Mouse (Mus musculus) stomach, embryonic 14.5 days (tissue): ENCODE data around the gene Frat2. TPM values are rescaled to one million over a fixed set of nuclear protein-coding genes. Genes with fewer than 3 reads are reported as not detected.

Source experiments
- ATAC-seq: fragments of 200-750 bp; cut with Nextera tagmentation; 2 replicates; pipeline ENCODE4 v1.8.0; 2017; ENCODE audit warnings: low read depth, moderate TSS enrichment; ENCODE audit not compliant: insufficient number of reproducible peaks, insufficient read depth, low FRiP score
- H3K27ac ChIP-seq: fragments of 300-500 bp; sonication (generic); 2 replicates; pipeline ENCODE4 v1.5.1; 2014; ENCODE audit warnings: mild to moderate bottlenecking, low read length, moderate library complexity, mixed read lengths
- H3K27me3 ChIP-seq: fragments of 300-500 bp; sonication (generic); 2 replicates; pipeline ENCODE4 v1.6.1; 2014; ENCODE audit warnings: low read length, control low read depth, mixed read lengths; ENCODE audit not compliant: control insufficient read depth, insufficient read depth
- H3K36me3 ChIP-seq: fragments of 300-500 bp; sonication (generic); 2 replicates; pipeline ENCODE4 v1.6.1; 2014; ENCODE audit warnings: mild to moderate bottlenecking, control low read depth, low read length, moderate library complexity, mixed read lengths; ENCODE audit not compliant: control insufficient read depth, insufficient read depth
- H3K4me1 ChIP-seq: fragments of 300-500 bp; sonication (generic); 2 replicates; pipeline ENCODE4 v1.6.1; 2014; ENCODE audit warnings: low read length, control low read depth, mixed read lengths; ENCODE audit not compliant: control insufficient read depth, insufficient read depth
- H3K4me2 ChIP-seq: fragments of 300-500 bp; sonication (generic); replicated peaks from 2 replicates; pipeline ENCODE4 v1.6.1; 2014; ENCODE audit warnings: low read depth, low read length, control low read depth
- H3K4me3 ChIP-seq: fragments of 300-500 bp; sonication (generic); 2 replicates; pipeline ENCODE4 v1.5.1; 2014; ENCODE audit warnings: low read depth, low read length, control low read depth
- H3K9ac ChIP-seq: fragments of 300-500 bp; sonication (generic); replicated peaks from 2 replicates; pipeline ENCODE4 v1.6.1; 2014; ENCODE audit warnings: low read depth, mild to moderate bottlenecking, control low read depth, low read length, moderate library complexity, mixed read lengths
- H3K9me3 ChIP-seq: fragments of 300-500 bp; sonication (generic); 2 replicates; pipeline ENCODE4 v1.6.1; 2016; ENCODE audit warnings: low read depth, low read length, control low read depth; ENCODE audit not compliant: control insufficient read depth
- WGBS: fragments of 180-500 bp; shearing (Covaris S2); extraction: QIAGEN DNeasy Blood & Tissue Kit; methylation state at CpG from one replicate; pipeline ENCODE4 v1.1.7; 2014; 5-methylcytosine and 5-hydroxymethylcytosine counted together
- polyA plus RNA-seq: library from polyadenylated mRNA; unstranded; fragments of >200 nt; fragmentation: Nextera tagmentation; extraction: Ambion mirVana; gene quantifications from 2 replicates; pipeline ENCODE4 v1.2.1, GENCODE M21; 2014

The Frat2 gene
- 3.5 and 5.0 TPM in 2 replicates for polyA plus RNA-seq

- Histone ChIP-seq H3K27me3 (no peaks in the 10 kb centered on the region), H3K27ac (peak within 1 kb of the TSS; percentile 71), H3K36me3 (no peaks in the 10 kb centered on the region), H3K4me2 (peak within 1 kb of the TSS; percentile 76), H3K9me3 (no peaks in the 10 kb centered on the region), H3K9ac (peak within 1 kb of the TSS; percentile 43), H3K4me1 (peaks cover 12% of the 10 kb centered on the region; the same call in 1 of the 2 replicates), H3K4me3 (peak within 1 kb of the TSS; percentile 72)
- ATAC-seq, result peak; percentile 95
- under 1% methylated on average over 71 of the region's 72 CpGs for WGBS
Measured at GRCm38 (mm10) chr19:41847992-41848851, at the start of gene Frat2. Gene Frat2 (minus strand): TSS chr19:41848132.

DNA sequence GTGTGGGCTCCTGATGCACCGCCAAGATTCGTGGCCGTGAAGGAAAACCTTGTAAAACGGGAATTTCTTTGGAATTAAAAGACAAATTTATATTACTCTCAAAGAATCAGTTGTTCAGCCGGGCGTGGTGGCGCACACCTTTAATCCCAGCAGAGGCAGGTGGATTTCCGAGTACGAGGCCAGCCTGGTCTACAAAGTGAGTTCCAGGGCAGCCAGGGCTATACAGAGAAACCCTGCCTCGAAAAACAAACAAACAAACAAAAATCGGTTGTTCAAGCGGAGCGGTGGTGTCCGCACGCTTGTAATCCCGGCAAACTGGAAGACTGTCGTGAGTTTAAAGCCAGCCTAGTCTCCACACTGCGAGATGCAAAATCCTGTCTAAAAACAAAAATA is 48.4 kb upstream of the Frat2 start:
- no peaks in the 10 kb centered on the region for H3K27me3 ChIP-seq
- H3K9ac ChIP-seq, result no peak overlapping the region
- 14% methylated on average over 18 of the region's 18 CpGs for WGBS
- H3K4me2 ChIP-seq, result peak overlapping the region; percentile 82
- H3K36me3 ChIP-seq, result peaks cover 5% of the 10 kb centered on the region; the same call in 1 of the 2 replicates
- H3K4me3 ChIP-seq, result peak overlapping the region; percentile 71
- H3K27ac ChIP-seq, result no peak overlapping the region
- no peaks in the 10 kb centered on the region for H3K9me3 ChIP-seq
- peak; percentile 51; the same call in 1 of the 2 replicates for ATAC-seq
- H3K4me1 ChIP-seq, result peaks cover 6% of the 10 kb centered on the region; the same call in 1 of the 2 replicates

GRCm38 (mm10) chr19:41895460-41896318 is 47.8 kb upstream of the Frat2 start, which contains the start of gene Rrp12:
Gene Rrp12 (minus strand): TSS chr19:41896173.
- Histone ChIP-seq H3K36me3 (peaks cover 5% of the 10 kb centered on the region; the same call in 1 of the 2 replicates), H3K4me3 (peak within 1 kb of the TSS; percentile 71), H3K9me3 (no peaks in the 10 kb centered on the region), H3K27ac (no peak within 1 kb of the TSS), H3K4me1 (peaks cover 6% of the 10 kb centered on the region; the same call in 1 of the 2 replicates), H3K27me3 (no peaks in the 10 kb centered on the region), H3K9ac (peak within 1 kb of the TSS; percentile 22), H3K4me2 (peak within 1 kb of the TSS; percentile 82)
- peak; percentile 94 for ATAC-seq
- WGBS, result under 1% methylated on average over 46 of the region's 46 CpGs

DNA sequence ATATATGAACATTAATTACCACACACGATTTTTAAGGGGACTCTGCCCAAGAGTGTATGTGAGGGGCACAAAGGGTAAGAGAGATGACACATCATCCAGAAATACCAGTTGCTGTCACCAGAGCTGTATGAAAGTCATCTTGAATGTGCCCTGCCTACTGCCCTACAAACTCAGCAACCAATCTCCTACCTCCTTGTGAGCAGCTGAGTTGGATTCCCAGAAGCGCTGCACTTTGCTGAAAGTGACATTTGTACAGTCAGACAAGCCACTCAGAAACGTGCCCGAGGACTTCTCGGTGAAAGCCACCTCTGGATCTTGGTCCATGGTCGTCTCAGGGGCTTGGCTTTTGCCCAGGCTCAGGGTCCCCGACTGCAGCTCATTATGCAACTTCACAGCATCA is 47.0 kb upstream of the Frat2 start:
- Histone ChIP-seq H3K4me1 (peaks cover 6% of the 10 kb centered on the region; the same call in 1 of the 2 replicates), H3K36me3 (peaks cover 5% of the 10 kb centered on the region; the same call in 1 of the 2 replicates), H3K9ac (peak overlapping the region; percentile 22; the same call in 1 of the 2 replicates), H3K4me3 (peak overlapping the region; percentile 71), H3K27me3 (no peaks in the 10 kb centered on the region), H3K27ac (no peak overlapping the region), H3K9me3 (no peaks in the 10 kb centered on the region), H3K4me2 (peak overlapping the region; percentile 82)
- 40% methylated on average over 7 of the region's 7 CpGs for WGBS
- no peak for ATAC-seq

DNA sequence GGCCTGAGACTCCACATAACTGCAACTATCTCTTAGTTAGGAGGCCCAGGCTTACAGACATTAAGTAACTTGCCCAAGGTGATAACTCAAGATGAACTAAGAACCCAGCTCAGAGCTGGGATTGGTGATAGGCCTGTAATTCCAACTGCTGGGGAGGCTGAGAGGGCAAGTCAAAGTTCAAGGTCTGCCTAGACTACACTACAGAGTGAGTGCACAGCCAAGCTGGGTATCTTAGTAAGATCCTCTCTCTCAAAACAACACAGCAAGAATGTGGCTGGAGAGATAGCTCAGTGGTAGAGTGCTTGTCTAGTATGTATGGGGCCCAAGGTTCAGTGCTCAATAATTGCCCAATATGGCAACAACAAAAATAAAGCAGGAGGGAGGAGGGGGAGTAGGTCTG is 40.3 kb upstream of the Frat2 start:
- no peak overlapping the region for H3K27ac ChIP-seq
- H3K27me3 ChIP-seq, result no peaks in the 10 kb centered on the region
- no peak overlapping the region for H3K9ac ChIP-seq
- ATAC-seq, result no peak
- no peak overlapping the region for H3K4me3 ChIP-seq
- H3K9me3 ChIP-seq, result no peaks in the 10 kb centered on the region
- no peaks in the 10 kb centered on the region for H3K4me1 ChIP-seq
- H3K4me2 ChIP-seq, result no peak overlapping the region
- peaks cover 30% of the 10 kb centered on the region for H3K36me3 ChIP-seq

DNA sequence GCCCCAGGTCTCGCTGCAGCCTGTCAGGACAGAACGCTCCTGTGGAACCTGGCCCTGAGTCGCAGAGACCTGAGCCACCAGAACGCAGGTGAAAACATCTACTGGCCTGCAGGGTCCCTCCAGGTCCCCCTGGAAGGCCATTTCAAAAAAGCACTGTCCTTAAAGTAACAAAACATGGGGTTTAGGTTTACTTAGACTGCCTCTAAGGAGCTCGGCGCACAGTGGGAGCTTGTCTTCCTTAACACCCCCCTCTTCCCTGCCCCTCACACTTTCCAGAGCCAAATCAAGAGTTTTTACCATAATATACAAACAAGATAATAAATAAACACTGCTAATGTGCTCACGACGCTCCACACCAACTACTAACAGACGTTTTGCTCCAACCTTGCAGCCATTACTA is 36.0 kb upstream of the Frat2 start:
- no peak overlapping the region for H3K4me2 ChIP-seq
- 90% methylated on average over 9 of the region's 9 CpGs for WGBS
- H3K36me3 ChIP-seq, result peaks cover 33% of the 10 kb centered on the region
- no peak overlapping the region for H3K4me3 ChIP-seq
- no peak overlapping the region for H3K27ac ChIP-seq
- no peaks in the 10 kb centered on the region for H3K9me3 ChIP-seq
- no peaks in the 10 kb centered on the region for H3K4me1 ChIP-seq
- H3K27me3 ChIP-seq, result no peaks in the 10 kb centered on the region
- no peak for ATAC-seq
- no peak overlapping the region for H3K9ac ChIP-seq

- Histone ChIP-seq H3K9me3 (no peaks in the 10 kb centered on the region), H3K4me2 (no peak overlapping the region), H3K36me3 (peaks cover 38% of the 10 kb centered on the region), H3K4me3 (no peak overlapping the region), H3K27ac (no peak overlapping the region), H3K4me1 (no peaks in the 10 kb centered on the region), H3K27me3 (no peaks in the 10 kb centered on the region), H3K9ac (no peak overlapping the region)
- 97% methylated on average over 4 of the region's 4 CpGs for WGBS
- no peak for ATAC-seq
Measured at GRCm38 (mm10) chr19:41881842-41882241, 33.9 kb upstream of the Frat2 start.

DNA sequence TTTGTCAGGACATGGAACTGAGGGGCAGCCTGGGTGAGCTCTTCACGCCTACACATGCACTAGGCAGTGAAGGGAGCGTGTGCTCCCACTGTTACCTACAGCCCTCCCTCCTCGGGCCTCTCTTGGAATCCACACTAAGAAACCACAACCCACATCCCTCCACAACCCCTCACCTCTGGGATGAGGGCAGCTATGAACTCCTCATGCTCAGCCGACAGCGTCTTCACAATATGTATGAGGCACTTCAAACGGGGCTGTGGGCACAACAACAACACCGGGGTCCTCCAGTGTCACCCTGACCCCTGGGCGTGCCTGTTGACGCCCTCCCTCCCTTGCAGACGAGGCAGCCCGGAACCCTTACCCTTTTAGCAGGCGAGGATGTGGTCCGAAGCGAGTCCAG is 26.4 kb upstream of the Frat2 start:
- Histone ChIP-seq H3K4me1 (no peaks in the 10 kb centered on the region), H3K4me3 (no peak overlapping the region), H3K36me3 (peaks cover 53% of the 10 kb centered on the region), H3K27me3 (no peaks in the 10 kb centered on the region), H3K9me3 (no peaks in the 10 kb centered on the region), H3K9ac (no peak overlapping the region), H3K27ac (no peak overlapping the region), H3K4me2 (no peak overlapping the region)
- no peak for ATAC-seq
- WGBS, result 89% methylated on average over 14 of the region's 14 CpGs
